Mouse (Mus musculus): ENCODE data around the gene Hecw1.

DNA sequence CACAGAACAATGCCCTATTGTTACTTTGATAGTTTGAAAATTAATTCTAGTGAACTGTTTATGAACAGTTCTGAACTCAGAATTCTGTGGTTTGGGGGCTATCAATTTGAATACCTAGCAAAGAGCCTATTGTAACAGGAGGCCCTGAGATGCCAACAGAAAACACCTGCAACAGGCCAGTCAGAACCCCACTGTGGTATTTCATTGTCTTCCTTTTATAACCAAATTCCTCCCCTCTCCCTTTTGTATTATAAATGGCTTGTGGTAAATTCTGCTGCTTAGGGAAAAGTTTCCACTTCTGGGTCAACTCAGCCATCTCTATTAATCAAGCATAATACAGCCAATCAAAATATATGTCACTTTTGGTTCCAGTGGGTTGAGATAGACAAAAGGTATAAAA, 83.5 kb downstream of the Hecw1 start:
- no peak for TF ChIP-seq CTCF (IDR thresholded peaks at IDR 0.05; ENCODE audit: borderline replicate concordance, extremely low read depth, insufficient read depth, insufficient read length)
- TF ChIP-seq POLR2A (IDR thresholded peaks at IDR 0.05; ENCODE audit: borderline replicate concordance, extremely low read depth, insufficient read depth, insufficient read length, poor library complexity, severe bottlenecking), result no peak

All from brain, embryonic 14.5 days (tissue).